Mouse (Mus musculus) hematopoietic stem cell, adult 5-6 weeks (primary cell): ENCODE data around the gene Olfr5. TPM values are rescaled to one million over a fixed set of nuclear protein-coding genes. Genes with fewer than 3 reads are reported as not detected.

Experiments used
- total RNA-seq: library from RNA; stranded (forward); fragments of 172-1452, 232-1000 nt; gene quantifications from 2 replicates; pipeline ENCODE4 v1.2.3, GENCODE M21; 2017

The Olfr5 gene
- total RNA-seq, 1 experiment from 2014 or later: not detected

Other genes starting within 250 kb of the Olfr5 start
- not detected in 2 replicates for gene Epp13, start 234.2 kb downstream of the Olfr5 start, total RNA-seq
- gene Zfp667, start 200.4 kb downstream of the Olfr5 start, total RNA-seq: 6.8 and 15.9 TPM in 2 replicates
- gene Zfp583, start 155.7 kb downstream of the Olfr5 start, total RNA-seq: 4.4 and 5.0 TPM in 2 replicates
- 1.8 TPM in 2 replicates for gene Gm3854, start 143.2 kb downstream of the Olfr5 start, total RNA-seq
- 6.7 and 11.2 TPM in 2 replicates for gene Zfp78, start 123.7 kb downstream of the Olfr5 start, total RNA-seq
- gene Zfp28, start 103.6 kb downstream of the Olfr5 start, total RNA-seq: 7.3 and 7.4 TPM in 2 replicates
- not detected in 2 replicates for gene Smim17, start 88.2 kb downstream of the Olfr5 start, total RNA-seq
- not detected in 2 replicates for gene Gm20715, start 76.7 kb downstream of the Olfr5 start, total RNA-seq
- not detected in 2 replicates for gene Olfr1344, start 48.3 kb downstream of the Olfr5 start, total RNA-seq
- not detected in 2 replicates for gene Olfr1336, start 30.8 kb downstream of the Olfr5 start, total RNA-seq
- not detected in 2 replicates for gene Olfr1346, start 19.8 kb downstream of the Olfr5 start, total RNA-seq
- gene Olfr1347, start 12.8 kb upstream of the Olfr5 start, total RNA-seq: not detected in 2 replicates
- not detected in 2 replicates for gene Olfr1348, start 21.8 kb upstream of the Olfr5 start, total RNA-seq
- not detected in 2 replicates for gene Olfr1349, start 36.0 kb upstream of the Olfr5 start, total RNA-seq
- gene Olfr1350, start 77.9 kb upstream of the Olfr5 start, total RNA-seq: not detected in 2 replicates
- gene Zim1, start 209.5 kb upstream of the Olfr5 start, total RNA-seq: not detected in 2 replicates
- not detected in 2 replicates for gene Peg3, start 243.5 kb upstream of the Olfr5 start, total RNA-seq
- gene Usp29, start 243.6 kb upstream of the Olfr5 start, total RNA-seq: 0.45 TPM in 1 of 2 replicates, not detected in the other